Mouse (Mus musculus) embryonic facial prominence, embryonic 15.5 days (tissue): ENCODE measurements around the gene Rnd2. TPM values are rescaled to one million over a fixed set of nuclear protein-coding genes. Genes with fewer than 3 reads are reported as not detected.

Source experiments
- ATAC-seq: fragments of 200-750 bp; cut with Nextera tagmentation; 2 replicates; pipeline ENCODE4 v1.8.0; 2017; ENCODE audit warnings: low read depth, moderate TSS enrichment; ENCODE audit not compliant: insufficient number of reproducible peaks, low FRiP score, low TSS enrichment
- H3K27ac ChIP-seq: fragments of 300-500 bp; sonication (generic); replicated peaks from 2 replicates; pipeline ENCODE4 v1.5.1; 2015; ENCODE audit warnings: mild to moderate bottlenecking, inconsistent platforms
- H3K27me3 ChIP-seq: fragments of 300-500 bp; sonication (generic); 2 replicates; pipeline ENCODE4 v1.6.1; 2015; ENCODE audit warnings: inconsistent platforms
- H3K36me3 ChIP-seq: fragments of 300-500 bp; sonication (generic); 2 replicates; pipeline ENCODE4 v1.6.1; 2015; ENCODE audit warnings: mild to moderate bottlenecking, inconsistent platforms
- H3K4me1 ChIP-seq: fragments of 300-500 bp; sonication (generic); 2 replicates; pipeline ENCODE4 v1.6.1; 2015; ENCODE audit warnings: inconsistent platforms
- H3K4me2 ChIP-seq: fragments of 300-500 bp; sonication (generic); replicated peaks from 2 replicates; pipeline ENCODE4 v1.6.1; 2015; ENCODE audit warnings: mild to moderate bottlenecking, inconsistent platforms
- H3K4me3 ChIP-seq: fragments of 300-500 bp; sonication (generic); replicated peaks from 2 replicates; pipeline ENCODE4 v1.5.1; 2015; ENCODE audit warnings: mild to moderate bottlenecking, inconsistent platforms
- H3K9ac ChIP-seq: fragments of 300-500 bp; sonication (generic); 2 replicates; pipeline ENCODE4 v1.6.1; 2015; ENCODE audit warnings: inconsistent platforms
- H3K9me3 ChIP-seq: fragments of 300-500 bp; sonication (generic); replicated peaks from 2 replicates; pipeline ENCODE4 v1.6.1; 2016; ENCODE audit warnings: inconsistent platforms
- WGBS: fragments of 180-500 bp; shearing (Covaris S2); methylation state at CpG from one replicate; pipeline ENCODE4 v1.1.7; 2015; 5-methylcytosine and 5-hydroxymethylcytosine counted together
- microRNA-seq: library from miRNA; unstranded; fragments of <30 nt; microRNA quantifications from one replicate; pipeline ENCODE4, GENCODE M21; 2016; ENCODE audit warnings: borderline number of aligned reads
- polyA plus RNA-seq: library from polyadenylated mRNA; unstranded; fragments of >200 nt; fragmentation: Nextera tagmentation; extraction: Ambion mirVana; gene quantifications from 2 replicates; pipeline ENCODE4 v1.2.1, GENCODE M21; 2015

The Rnd2 gene
- polyA plus RNA-seq, 1 experiment from 2014 or later, result 12.1 TPM

- no peak for ATAC-seq
- no peaks in the 10 kb centered on the region for H3K4me1 ChIP-seq
- WGBS, result 80% methylated on average over 7 of the region's 7 CpGs
- H3K4me2 ChIP-seq, result no peak overlapping the region
- no peaks in the 10 kb centered on the region for H3K9me3 ChIP-seq
- H3K27ac ChIP-seq, result no peak overlapping the region
- no peaks in the 10 kb centered on the region for H3K27me3 ChIP-seq
- H3K9ac ChIP-seq, result no peak overlapping the region
- peaks cover 20% of the 10 kb centered on the region for H3K36me3 ChIP-seq
- H3K4me3 ChIP-seq, result no peak overlapping the region
Measured at GRCm38 (mm10) chr11:101484814-101485213, 20.0 kb downstream of the Rnd2 start.

- H3K4me3 ChIP-seq, result no peak overlapping the region
- no peak for ATAC-seq
- peaks cover 24% of the 10 kb centered on the region for H3K36me3 ChIP-seq
- H3K4me2 ChIP-seq, result no peak overlapping the region
- H3K9me3 ChIP-seq, result no peaks in the 10 kb centered on the region
- no peaks in the 10 kb centered on the region for H3K4me1 ChIP-seq
- 48% methylated on average over 6 of the region's 6 CpGs for WGBS
- H3K27me3 ChIP-seq, result no peaks in the 10 kb centered on the region
- H3K27ac ChIP-seq, result no peak overlapping the region
- no peak overlapping the region for H3K9ac ChIP-seq
Measured at GRCm38 (mm10) chr11:101485509-101486028, 20.8 kb downstream of the Rnd2 start.

- H3K9me3 ChIP-seq, result no peaks in the 10 kb centered on the region
- no peak overlapping the region for H3K4me3 ChIP-seq
- H3K36me3 ChIP-seq, result peaks cover 24% of the 10 kb centered on the region
- H3K4me1 ChIP-seq, result no peaks in the 10 kb centered on the region
- no peak for ATAC-seq
- no peaks in the 10 kb centered on the region for H3K27me3 ChIP-seq
- no peak overlapping the region for H3K4me2 ChIP-seq
- 74% methylated on average over 6 of the region's 6 CpGs for WGBS
- no peak overlapping the region for H3K9ac ChIP-seq
- no peak overlapping the region for H3K27ac ChIP-seq
Measured at GRCm38 (mm10) chr11:101486126-101486525, 21.3 kb downstream of the Rnd2 start.

- Histone ChIP-seq H3K4me3 (no peak overlapping the region), H3K27me3 (no peaks in the 10 kb centered on the region), H3K4me1 (no peaks in the 10 kb centered on the region), H3K9me3 (no peaks in the 10 kb centered on the region), H3K36me3 (peaks cover 32% of the 10 kb centered on the region), H3K9ac (no peak overlapping the region), H3K27ac (no peak overlapping the region), H3K4me2 (no peak overlapping the region)
- no peak for ATAC-seq
- 90% methylated on average over 5 of the region's 5 CpGs for WGBS
Measured at GRCm38 (mm10) chr11:101506269-101506780, 41.5 kb downstream of the Rnd2 start.

GRCm38 (mm10) chr11:101507090-101507489 lies 42.3 kb downstream of the Rnd2 start:
- Histone ChIP-seq H3K36me3 (peaks cover 35% of the 10 kb centered on the region), H3K9me3 (no peaks in the 10 kb centered on the region), H3K27me3 (no peaks in the 10 kb centered on the region), H3K4me3 (no peak overlapping the region), H3K27ac (no peak overlapping the region), H3K4me1 (no peaks in the 10 kb centered on the region), H3K4me2 (no peak overlapping the region), H3K9ac (no peak overlapping the region)
- WGBS, result 87% methylated on average over 7 of the region's 7 CpGs
- no peak for ATAC-seq

GRCm38 (mm10) chr11:101518937-101519336 lies 54.1 kb downstream of the Rnd2 start:
- peaks cover 33% of the 10 kb centered on the region for H3K36me3 ChIP-seq
- 83% methylated on average over 5 of the region's 5 CpGs for WGBS

GRCm38 (mm10) chr11:101519364-101519763 lies 54.6 kb downstream of the Rnd2 start:
- Histone ChIP-seq H3K4me2 (no peak overlapping the region), H3K27me3 (no peaks in the 10 kb centered on the region), H3K36me3 (peaks cover 34% of the 10 kb centered on the region), H3K27ac (no peak overlapping the region), H3K4me1 (no peaks in the 10 kb centered on the region), H3K9me3 (no peaks in the 10 kb centered on the region), H3K4me3 (no peak overlapping the region), H3K9ac (no peak overlapping the region)
- no peak for ATAC-seq
- WGBS, result 86% methylated on average over 6 of the region's 6 CpGs

More at GRCm38 (mm10) chr11:101518937-101519336, 54.1 kb downstream of the Rnd2 start:
- no peak for ATAC-seq
- Histone ChIP-seq H3K4me1 (no peaks in the 10 kb centered on the region), H3K4me3 (no peak overlapping the region), H3K27me3 (no peaks in the 10 kb centered on the region), H3K27ac (no peak overlapping the region), H3K9me3 (no peaks in the 10 kb centered on the region), H3K9ac (no peak overlapping the region), H3K4me2 (no peak overlapping the region)

Small RNAs within 50 kb of the gene (microRNA-seq; reads per million reads assigned to microRNA genes)
- gene Mir6929, result not detected

Other genes starting within 250 kb of the Rnd2 start
- gene Ezh1, start 238.5 kb upstream of the Rnd2 start, polyA plus RNA-seq, result 16.5 and 18.7 TPM in 2 replicates
- 138 and 139 TPM in 2 replicates for gene Ramp2, start 219.0 kb upstream of the Rnd2 start, polyA plus RNA-seq
- gene Vps25, start 211.3 kb upstream of the Rnd2 start, polyA plus RNA-seq, result 122 and 133 TPM in 2 replicates
- gene Wnk4, start 204.4 kb upstream of the Rnd2 start, polyA plus RNA-seq, result 12.5 and 14.3 TPM in 2 replicates
- gene Cntd1, start 186.0 kb upstream of the Rnd2 start, polyA plus RNA-seq, result 1.1 and 1.9 TPM in 2 replicates
- 160 and 165 TPM in 2 replicates for gene Coa3, start 185.9 kb upstream of the Rnd2 start, polyA plus RNA-seq
- 141 and 143 TPM in 2 replicates for gene Becn1, start 162.7 kb upstream of the Rnd2 start, polyA plus RNA-seq
- 124 and 126 TPM in 2 replicates for gene Psme3, start 148.8 kb upstream of the Rnd2 start, polyA plus RNA-seq
- 1.1 and 1.6 TPM in 2 replicates for gene Aoc2, start 139.9 kb upstream of the Rnd2 start, polyA plus RNA-seq
- 0.77 and 0.94 TPM in 2 replicates for gene Aoc3, start 134.4 kb upstream of the Rnd2 start, polyA plus RNA-seq
- gene G6pc, start 97.4 kb upstream of the Rnd2 start, polyA plus RNA-seq, result not detected in 2 replicates
- gene Aarsd1, start 47.4 kb upstream of the Rnd2 start, polyA plus RNA-seq, result 63.4 and 65.6 TPM in 2 replicates
- gene Gm27029, start 40.2 kb upstream of the Rnd2 start, polyA plus RNA-seq, result 9.7 and 11.4 TPM in 2 replicates
- gene Rundc1, start 39.9 kb upstream of the Rnd2 start, polyA plus RNA-seq, result 21.6 and 23.4 TPM in 2 replicates
- gene Ptges3l, start 39.7 kb upstream of the Rnd2 start, polyA plus RNA-seq, result 19.8 and 22.1 TPM in 2 replicates
- 306 and 328 TPM in 2 replicates for gene Rpl27, start 22.7 kb upstream of the Rnd2 start, polyA plus RNA-seq
- gene Ifi35, start 16.6 kb upstream of the Rnd2 start, polyA plus RNA-seq, result 17.8 and 21.6 TPM in 2 replicates
- gene Vat1, start 1.2 kb downstream of the Rnd2 start, polyA plus RNA-seq, result 59.3 and 61.8 TPM in 2 replicates
- gene Brca1, start 87.0 kb downstream of the Rnd2 start, polyA plus RNA-seq, result 8.1 and 8.8 TPM in 2 replicates
- gene Nbr1, start 87.2 kb downstream of the Rnd2 start, polyA plus RNA-seq, result 72.9 and 73.6 TPM in 2 replicates
- gene Tmem106a, start 117.2 kb downstream of the Rnd2 start, polyA plus RNA-seq, result 7.5 and 9.6 TPM in 2 replicates
- not detected in 2 replicates for gene Gm11634, start 134.3 kb downstream of the Rnd2 start, polyA plus RNA-seq
- gene Rdm1, start 162.2 kb downstream of the Rnd2 start, polyA plus RNA-seq, result 51.1 and 54.6 TPM in 2 replicates
- 6.0 and 6.9 TPM in 2 replicates for gene Arl4d, start 200.5 kb downstream of the Rnd2 start, polyA plus RNA-seq